Mouse (Mus musculus): Measurements from ENCODE around the gene Spata32. TPM values are rescaled to one million over a fixed set of nuclear protein-coding genes. Genes with fewer than 3 reads are reported as not detected.

Spata32 gene
- polyA plus RNA-seq, 1 experiment from 2014 or later: not detected

DNA sequence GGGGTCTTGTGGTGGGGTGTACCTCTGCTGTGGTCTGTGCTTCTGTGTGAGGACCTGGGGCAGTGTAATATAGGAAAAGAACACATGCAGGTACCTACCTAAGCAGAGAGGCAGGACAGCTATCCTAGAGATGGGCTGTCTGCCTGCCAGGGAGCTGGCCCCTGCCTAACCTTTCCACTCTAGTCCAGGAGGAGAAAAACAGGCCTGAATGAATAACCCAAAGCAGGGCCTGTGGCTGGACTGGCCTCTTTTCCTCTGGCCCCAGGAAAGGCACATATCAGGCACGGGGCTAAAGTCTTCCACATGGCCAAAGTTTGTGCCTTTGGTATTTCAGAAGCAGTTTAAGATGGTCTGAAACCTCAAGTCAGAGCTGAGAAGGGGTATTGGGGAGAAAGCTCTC lies 37.8 kb downstream of the Spata32 start:
- H3K4me1 ChIP-seq: no peaks in the 10 kb centered on the region
- H3K4me3 ChIP-seq: no peak overlapping the region
- no peak overlapping the region for H3K9ac ChIP-seq
- no peak overlapping the region for H3K27ac ChIP-seq
- no peak overlapping the region for H3K4me2 ChIP-seq
- ATAC-seq (ENCODE audit: borderline replicate concordance, extremely low read depth, low FRiP score, low TSS enrichment): no peak
- 79% methylated on average over 1 of the region's 1 CpGs for WGBS
- no peaks in the 10 kb centered on the region for H3K9me3 ChIP-seq
- no peaks in the 10 kb centered on the region for H3K36me3 ChIP-seq
- H3K27me3 ChIP-seq: no peaks in the 10 kb centered on the region

DNA sequence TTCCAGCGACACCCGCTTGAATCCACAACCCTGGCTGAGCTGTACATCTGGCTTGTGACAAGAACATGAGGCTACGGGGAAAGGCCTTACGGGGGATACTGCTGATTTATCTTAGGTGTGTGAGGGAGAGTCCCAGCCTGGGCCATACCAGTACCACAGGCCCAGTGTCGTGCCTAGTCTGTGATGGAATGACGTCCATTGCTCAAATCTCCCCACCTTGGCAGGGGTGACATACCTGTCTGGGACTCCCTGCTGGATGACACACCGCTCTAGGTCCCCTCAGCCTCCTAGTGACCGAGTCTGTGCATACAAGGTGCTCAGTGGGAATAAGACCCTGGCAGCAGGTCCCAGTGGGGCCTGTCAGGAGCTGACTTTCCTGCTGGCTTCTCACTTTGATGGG lies 39.5 kb downstream of the Spata32 start:
- WGBS: 82% methylated on average over 8 of the region's 8 CpGs
- Histone ChIP-seq H3K4me2 (no peak overlapping the region), H3K9ac (no peak overlapping the region), H3K4me1 (no peaks in the 10 kb centered on the region), H3K4me3 (no peak overlapping the region), H3K9me3 (no peaks in the 10 kb centered on the region), H3K27ac (no peak overlapping the region), H3K27me3 (no peaks in the 10 kb centered on the region; the same call in 1 of the 2 replicates), H3K36me3 (no peaks in the 10 kb centered on the region)
- ATAC-seq (ENCODE audit: borderline replicate concordance, extremely low read depth, low FRiP score, low TSS enrichment): no peak

DNA sequence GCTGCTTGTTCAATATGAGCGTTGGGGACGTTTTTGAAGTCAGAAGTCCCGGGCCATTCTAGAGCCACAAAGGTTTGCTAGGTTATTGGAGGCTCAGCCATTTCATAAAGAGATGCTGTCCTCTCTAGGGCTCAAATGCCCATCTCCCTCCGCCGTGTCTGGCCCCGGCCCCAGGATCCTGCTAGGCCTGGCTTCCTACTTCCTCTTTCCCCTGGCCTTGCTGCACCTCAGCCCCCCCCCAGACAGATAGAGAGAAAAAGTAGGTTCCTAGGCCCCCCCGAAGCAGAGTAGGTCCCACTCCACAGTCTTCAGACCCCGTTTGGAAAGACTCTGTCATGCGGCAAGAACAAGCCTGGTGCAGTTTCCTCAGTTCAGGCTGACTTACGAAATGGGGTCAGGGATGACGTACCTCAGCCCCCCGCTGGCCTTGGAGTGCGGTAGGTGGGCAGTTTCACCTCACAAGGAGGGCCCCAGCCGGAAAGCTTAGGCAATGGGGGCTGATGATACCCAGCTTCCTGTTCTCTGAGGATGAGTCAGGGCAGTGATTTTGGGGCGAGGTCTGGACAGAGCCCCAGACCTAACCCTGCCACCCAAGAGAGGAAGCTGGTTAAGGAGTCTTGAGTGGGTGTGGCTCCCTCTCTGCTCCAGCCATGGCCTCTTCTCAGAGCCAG lies 40.3 kb downstream of the Spata32 start:
- 75% methylated on average over 15 of the region's 15 CpGs for WGBS
- H3K36me3 ChIP-seq: no peaks in the 10 kb centered on the region
- peaks cover 7% of the 10 kb centered on the region; the same call in 1 of the 2 replicates for H3K27me3 ChIP-seq
- H3K9me3 ChIP-seq: no peaks in the 10 kb centered on the region
- no peaks in the 10 kb centered on the region for H3K4me1 ChIP-seq
- H3K27ac ChIP-seq: no peak overlapping the region
- H3K9ac ChIP-seq: no peak overlapping the region
- no peak overlapping the region for H3K4me2 ChIP-seq
- H3K4me3 ChIP-seq: no peak overlapping the region
- no peak for ATAC-seq (ENCODE audit: borderline replicate concordance, extremely low read depth, low FRiP score, low TSS enrichment)

DNA sequence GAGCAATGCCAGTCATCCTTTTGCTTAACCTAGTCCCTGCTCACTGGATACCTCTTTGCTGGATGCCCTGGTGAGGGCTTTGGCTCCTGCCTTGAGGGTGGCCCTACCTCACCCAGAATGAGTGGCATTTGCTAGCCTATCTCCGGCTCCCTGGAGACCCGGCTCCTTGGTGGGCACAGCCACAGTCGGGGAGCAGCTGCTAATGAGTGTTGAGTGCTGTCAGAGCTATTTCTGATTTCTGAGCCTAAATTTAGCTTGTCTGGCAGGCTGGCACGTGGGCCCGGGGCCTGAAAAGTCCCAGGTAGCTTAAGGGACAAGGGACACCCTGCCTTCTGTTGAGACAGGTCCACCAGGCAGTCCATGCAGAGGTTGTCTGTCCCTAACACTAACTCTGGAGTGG lies 41.0 kb downstream of the Spata32 start:
- no peaks in the 10 kb centered on the region for H3K4me1 ChIP-seq
- H3K4me3 ChIP-seq: no peak overlapping the region
- 70% methylated on average over 5 of the region's 5 CpGs for WGBS
- H3K9ac ChIP-seq: no peak overlapping the region
- H3K9me3 ChIP-seq: no peaks in the 10 kb centered on the region
- H3K27me3 ChIP-seq: peaks cover 14% of the 10 kb centered on the region
- no peak for ATAC-seq (ENCODE audit: borderline replicate concordance, extremely low read depth, low FRiP score, low TSS enrichment)
- H3K36me3 ChIP-seq: no peaks in the 10 kb centered on the region
- no peak overlapping the region for H3K27ac ChIP-seq
- H3K4me2 ChIP-seq: no peak overlapping the region

DNA sequence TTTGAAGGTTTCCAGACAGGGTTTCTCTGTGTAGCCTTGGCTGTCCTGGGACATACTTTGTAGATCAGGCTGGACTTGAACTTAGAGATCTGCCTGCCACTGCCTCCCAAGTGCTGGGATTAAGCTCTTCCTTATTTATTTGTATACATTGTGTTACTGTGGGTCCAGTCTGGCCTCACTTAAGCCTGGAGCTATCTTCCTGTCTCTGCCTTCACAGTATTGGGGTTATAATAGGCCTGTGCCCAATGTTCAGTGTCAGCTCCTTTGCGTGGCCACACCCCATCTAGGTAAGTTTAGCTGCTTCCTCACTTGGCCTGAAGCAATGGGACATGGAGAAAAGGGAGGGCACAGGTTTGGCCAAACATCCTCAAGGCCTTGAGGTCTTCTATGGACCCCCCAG lies 41.7 kb downstream of the Spata32 start:
- Histone ChIP-seq H3K4me3 (no peak overlapping the region), H3K9me3 (no peaks in the 10 kb centered on the region), H3K27me3 (peaks cover 21% of the 10 kb centered on the region), H3K36me3 (no peaks in the 10 kb centered on the region), H3K27ac (no peak overlapping the region), H3K4me2 (no peak overlapping the region), H3K4me1 (no peaks in the 10 kb centered on the region), H3K9ac (no peak overlapping the region)
- 80% methylated on average over 1 of the region's 1 CpGs for whole genome bisulfite sequencing
- no peak for ATAC-seq (ENCODE audit: borderline replicate concordance, extremely low read depth, low FRiP score, low TSS enrichment)

DNA sequence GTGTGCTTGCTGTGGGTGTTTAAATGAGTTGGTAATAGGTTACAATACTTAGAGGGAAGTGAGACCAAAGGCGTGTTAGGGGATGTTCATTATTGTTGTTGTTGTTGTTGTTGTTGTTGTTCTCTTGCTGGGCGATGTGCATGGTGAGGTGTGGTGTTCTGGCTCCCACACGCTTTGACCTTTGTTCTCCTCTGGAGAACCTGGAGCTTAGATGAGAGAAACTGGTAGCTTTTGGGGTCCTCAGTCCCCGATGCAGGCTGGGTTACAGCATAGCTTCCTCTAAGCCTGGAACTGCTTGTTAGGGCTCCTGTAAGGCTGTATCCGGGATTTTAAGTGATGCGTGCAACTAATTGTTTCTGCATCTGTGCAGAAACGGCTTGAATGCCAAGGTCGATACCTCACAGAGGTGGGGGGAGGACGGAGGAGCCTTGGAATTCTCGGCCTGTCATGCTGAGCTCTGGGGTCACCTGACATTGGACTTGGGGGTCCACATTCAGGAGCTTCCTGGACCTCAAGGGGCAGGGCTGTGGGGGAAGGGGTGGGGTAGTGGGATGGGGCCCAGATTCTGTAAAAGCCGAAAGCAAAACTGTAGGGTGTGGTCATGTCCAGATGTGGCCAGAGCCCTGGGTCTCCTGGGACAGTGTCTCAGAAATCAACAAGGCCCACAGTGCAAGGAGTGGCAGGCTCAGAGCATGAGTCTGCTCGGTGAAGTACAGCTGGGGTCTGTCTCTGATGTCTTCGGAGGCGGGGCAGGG lies 42.4 kb downstream of the Spata32 start:
- ATAC-seq (ENCODE audit: borderline replicate concordance, extremely low read depth, low FRiP score, low TSS enrichment): no peak
- H3K27me3 ChIP-seq: peaks cover 28% of the 10 kb centered on the region
- H3K4me3 ChIP-seq: no peak overlapping the region
- WGBS: 66% methylated on average over 14 of the region's 14 CpGs
- H3K4me2 ChIP-seq: no peak overlapping the region
- H3K27ac ChIP-seq: no peak overlapping the region
- no peaks in the 10 kb centered on the region for H3K9me3 ChIP-seq
- H3K9ac ChIP-seq: no peak overlapping the region
- H3K4me1 ChIP-seq: peaks cover 5% of the 10 kb centered on the region; the same call in 1 of the 2 replicates
- no peaks in the 10 kb centered on the region for H3K36me3 ChIP-seq

DNA sequence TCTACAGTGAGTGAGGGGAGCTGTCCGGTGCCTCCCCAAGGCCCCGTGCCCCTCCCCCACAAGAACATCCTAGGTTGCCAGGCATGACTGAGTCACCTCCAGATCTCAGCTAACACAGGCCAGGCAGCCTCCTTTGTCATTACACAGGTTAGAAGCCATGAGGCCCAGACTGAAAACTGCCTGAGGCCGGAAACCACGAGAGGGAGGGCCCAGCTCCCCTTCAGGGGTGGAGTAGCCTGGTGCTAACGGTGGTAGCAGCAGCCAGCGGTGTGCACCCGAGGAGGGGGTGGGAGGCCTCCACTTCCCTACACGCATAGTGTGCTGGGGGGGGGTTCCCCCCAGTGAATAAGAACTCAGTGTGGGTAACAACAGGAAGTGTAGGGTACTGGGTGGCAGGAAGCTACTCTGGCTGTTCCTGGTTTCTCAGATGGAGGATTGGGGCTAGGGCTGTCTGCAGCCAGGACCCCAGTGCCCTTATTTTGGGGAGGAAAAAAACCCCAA lies 43.3 kb downstream of the Spata32 start:
- no peaks in the 10 kb centered on the region for H3K9me3 ChIP-seq
- H3K27ac ChIP-seq: no peak overlapping the region
- 43% methylated on average over 8 of the region's 8 CpGs for WGBS
- no peak overlapping the region for H3K9ac ChIP-seq
- ATAC-seq (ENCODE audit: borderline replicate concordance, extremely low read depth, low FRiP score, low TSS enrichment): no peak
- no peaks in the 10 kb centered on the region for H3K36me3 ChIP-seq
- peaks cover 12% of the 10 kb centered on the region for H3K4me1 ChIP-seq
- no peak overlapping the region for H3K4me2 ChIP-seq
- H3K4me3 ChIP-seq: no peak overlapping the region
- peaks cover 37% of the 10 kb centered on the region for H3K27me3 ChIP-seq

DNA sequence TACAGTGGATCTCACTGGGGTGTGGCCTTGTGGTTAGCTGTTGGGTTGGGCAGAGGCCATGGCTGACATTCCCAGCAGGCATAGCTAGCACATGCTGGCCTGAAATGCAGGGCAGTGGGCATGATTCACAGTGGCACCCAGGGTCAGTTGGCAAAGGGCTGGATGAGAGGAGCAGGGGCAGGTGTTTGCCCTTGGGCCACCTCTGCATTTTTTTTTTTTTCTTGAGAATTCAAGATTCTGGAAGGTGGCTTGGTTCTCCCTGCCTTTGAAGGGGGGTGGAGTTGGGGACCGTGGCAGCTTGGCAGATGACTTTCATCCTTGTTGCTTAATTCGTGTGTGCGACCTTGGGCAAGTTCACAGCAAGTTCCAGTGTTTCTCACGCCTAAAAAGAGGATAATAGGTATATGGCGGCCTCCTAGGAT lies 43.8 kb downstream of the Spata32 start:
- 76% methylated on average over 5 of the region's 5 CpGs for WGBS
- Histone ChIP-seq H3K27me3 (peaks cover 42% of the 10 kb centered on the region), H3K4me1 (peaks cover 12% of the 10 kb centered on the region), H3K4me2 (no peak overlapping the region), H3K9ac (no peak overlapping the region), H3K4me3 (no peak overlapping the region), H3K27ac (no peak overlapping the region), H3K36me3 (no peaks in the 10 kb centered on the region), H3K9me3 (no peaks in the 10 kb centered on the region)
- ATAC-seq (ENCODE audit: borderline replicate concordance, extremely low read depth, low FRiP score, low TSS enrichment): no peak

DNA sequence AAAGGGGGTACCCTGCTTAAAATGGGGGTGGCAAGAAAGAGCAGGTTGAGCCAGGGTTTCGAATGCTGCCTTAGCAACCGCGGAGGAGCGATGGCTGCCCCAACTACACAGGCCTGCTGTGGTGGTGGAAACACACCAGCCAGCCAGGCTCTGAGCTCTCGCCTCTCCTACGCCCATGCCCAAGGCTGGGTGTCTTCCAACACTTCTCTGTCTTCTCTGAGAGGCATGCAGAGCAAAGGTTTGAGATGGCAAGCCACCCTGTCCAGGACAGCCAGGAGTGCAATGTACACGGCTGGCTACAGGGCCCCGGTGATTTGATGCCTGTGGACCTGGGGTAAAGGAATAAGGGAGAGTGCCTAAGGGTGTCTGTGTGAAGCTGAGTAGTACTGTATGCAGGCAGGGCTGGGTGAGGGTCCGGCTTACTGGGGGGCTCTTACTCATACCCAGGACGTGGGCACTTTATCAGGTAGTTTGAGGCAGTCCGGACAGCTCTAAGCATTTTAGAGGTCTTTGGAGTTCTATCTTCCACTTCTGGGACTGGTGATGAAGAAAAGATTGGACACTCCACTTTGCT lies 44.4 kb downstream of the Spata32 start:
- Histone ChIP-seq H3K4me1 (peaks cover 12% of the 10 kb centered on the region), H3K36me3 (no peaks in the 10 kb centered on the region), H3K9ac (no peak overlapping the region), H3K9me3 (no peaks in the 10 kb centered on the region), H3K27me3 (peaks cover 48% of the 10 kb centered on the region), H3K27ac (no peak overlapping the region), H3K4me3 (no peak overlapping the region), H3K4me2 (no peak overlapping the region)
- 84% methylated on average over 11 of the region's 11 CpGs for WGBS
- no peak for ATAC-seq (ENCODE audit: borderline replicate concordance, extremely low read depth, low FRiP score, low TSS enrichment)

DNA sequence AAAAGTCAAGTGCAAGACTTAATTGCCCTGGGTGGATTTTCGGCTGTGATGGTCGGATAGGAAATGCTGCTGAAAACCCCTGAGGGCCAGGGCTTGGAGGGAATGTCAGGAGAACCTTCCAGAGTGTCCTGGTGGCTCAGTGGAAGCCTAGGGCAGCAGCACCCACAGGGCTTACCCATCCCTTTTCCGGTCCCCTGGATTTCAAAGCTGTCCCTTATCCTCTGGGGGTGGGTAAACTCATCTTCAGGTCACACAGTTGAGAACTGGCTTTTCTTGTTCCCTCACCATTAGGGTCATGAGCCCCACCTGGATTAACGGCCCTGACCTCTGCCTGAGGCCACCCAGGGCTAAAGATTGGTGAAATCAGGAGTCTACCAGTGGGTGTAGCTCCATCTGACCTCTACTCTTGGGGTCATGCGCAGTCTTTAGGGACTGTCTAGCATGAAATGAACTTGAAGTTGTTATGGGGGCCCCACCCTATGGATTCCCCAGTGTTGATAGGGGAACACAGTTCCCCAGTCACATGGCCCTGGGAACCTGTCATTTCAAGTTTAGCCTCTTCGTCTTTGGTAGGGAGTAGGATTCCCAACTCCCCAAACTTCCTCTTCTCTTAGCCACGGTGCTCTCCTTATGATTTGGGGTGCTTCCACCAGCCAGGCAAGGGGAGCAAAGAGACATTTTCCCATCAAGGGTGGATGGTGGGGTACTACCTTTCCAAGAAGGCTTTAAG lies 45.0 kb downstream of the Spata32 start:
- Histone ChIP-seq H3K9ac (no peak overlapping the region), H3K36me3 (no peaks in the 10 kb centered on the region), H3K9me3 (no peaks in the 10 kb centered on the region), H3K4me1 (peaks cover 12% of the 10 kb centered on the region), H3K27me3 (peaks cover 49% of the 10 kb centered on the region), H3K4me3 (no peak overlapping the region), H3K27ac (no peak overlapping the region), H3K4me2 (no peak overlapping the region)
- ATAC-seq (ENCODE audit: borderline replicate concordance, extremely low read depth, low FRiP score, low TSS enrichment): no peak
- 83% methylated on average over 7 of the region's 7 CpGs for WGBS

DNA sequence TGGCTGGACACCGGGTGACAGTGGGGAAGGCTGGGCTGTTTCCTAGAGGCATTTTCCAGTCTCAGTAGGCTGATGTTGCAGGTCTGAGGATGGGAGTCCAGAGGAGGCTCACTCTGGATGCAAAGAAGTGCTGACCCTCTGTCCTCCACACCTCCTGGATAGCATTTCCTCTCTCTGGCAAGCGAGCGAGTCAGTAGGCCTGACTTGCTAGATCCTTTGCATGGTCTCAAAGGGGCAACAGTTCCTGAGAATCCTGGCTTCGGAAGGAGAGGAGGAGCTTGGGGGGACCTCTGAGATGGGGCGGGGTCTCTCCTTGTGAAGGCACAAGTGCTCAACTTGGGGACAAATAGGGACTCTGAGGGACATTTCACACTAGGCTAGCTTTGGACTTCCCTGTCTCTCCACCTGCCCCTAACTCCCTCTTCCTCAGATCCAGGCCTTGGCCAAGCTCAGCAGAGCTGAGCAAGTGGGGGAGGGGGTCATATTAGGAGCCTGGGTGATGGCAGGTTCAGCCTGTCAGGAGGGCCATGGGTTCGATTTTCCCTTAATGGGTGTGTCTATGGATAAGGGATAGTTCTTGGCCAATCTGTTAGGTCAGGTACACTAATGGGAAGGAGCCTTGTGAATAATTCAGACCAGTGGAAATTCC lies 45.7 kb downstream of the Spata32 start:
- Histone ChIP-seq H3K27me3 (peaks cover 49% of the 10 kb centered on the region), H3K9ac (no peak overlapping the region), H3K9me3 (no peaks in the 10 kb centered on the region), H3K4me1 (peaks cover 12% of the 10 kb centered on the region), H3K36me3 (no peaks in the 10 kb centered on the region), H3K27ac (no peak overlapping the region), H3K4me3 (no peak overlapping the region), H3K4me2 (no peak overlapping the region)
- no peak for ATAC-seq (ENCODE audit: borderline replicate concordance, extremely low read depth, low FRiP score, low TSS enrichment)
- 61% methylated on average over 6 of the region's 6 CpGs for WGBS

Measured in lung, embryonic 15.5 days (tissue).